Mouse (Mus musculus): ENCODE results near the gene Cela3b.
"Not testable (repeated sequence)": the region's sequence is repeated elsewhere in the genome, so short reads cannot be mapped to it uniquely, and the experiment has no call there.

Gene Cela3b

DNA sequence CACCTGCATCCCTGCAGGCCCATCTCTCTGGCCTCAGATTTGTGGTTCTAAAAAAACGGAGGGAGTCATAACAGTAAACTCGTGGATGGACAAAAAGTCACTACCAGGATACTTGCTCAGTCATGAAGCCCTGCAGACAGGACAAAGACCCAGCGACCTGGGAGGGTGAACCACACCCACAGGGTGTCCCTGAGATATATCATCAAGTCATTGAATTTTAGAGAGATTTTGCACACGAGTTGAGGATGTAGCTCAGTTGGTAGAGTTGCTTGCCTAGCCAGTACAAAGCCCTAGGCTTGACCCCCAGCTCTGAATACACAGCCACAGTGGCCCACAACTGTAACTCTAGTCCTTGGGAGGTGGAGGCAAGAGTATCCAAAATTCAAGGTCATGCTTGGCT, 30.9 kb upstream of the Cela3b start:
- DNase-seq: no peak

GRCm38 (mm10) chr4:137460676-137461075, 30.3 kb upstream of the Cela3b start:
- no peak for DNase-seq

GRCm38 (mm10) chr4:137458861-137459260, 28.5 kb upstream of the Cela3b start:
- DNase-seq: no peak

GRCm38 (mm10) chr4:137458310-137458709, 28.0 kb upstream of the Cela3b start:
- DNase-seq: no peak

DNA sequence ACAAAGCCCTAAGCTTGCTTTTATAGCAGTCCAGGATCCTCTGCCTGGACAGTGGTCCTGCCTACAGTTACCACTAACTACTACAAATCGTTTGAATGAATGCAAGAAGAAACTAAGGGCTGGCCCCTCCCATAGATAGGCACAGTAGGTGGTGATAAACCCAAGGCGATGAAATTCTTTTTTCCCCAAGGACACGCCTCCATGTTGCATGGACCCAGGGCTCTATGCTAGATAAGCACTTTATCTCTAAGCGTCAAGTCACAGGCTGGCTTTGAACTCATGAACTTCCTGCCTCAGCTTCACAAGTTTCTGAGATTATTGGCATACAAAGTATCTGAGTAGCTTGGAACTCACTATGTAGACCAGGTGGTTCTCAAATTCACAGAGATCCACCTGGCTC, 27.0 kb upstream of the Cela3b start:
- no peak for DNase-seq

- no peak for DNase-seq
Observed at GRCm38 (mm10) chr4:137456581-137456980, 26.2 kb upstream of the Cela3b start.

DNA sequence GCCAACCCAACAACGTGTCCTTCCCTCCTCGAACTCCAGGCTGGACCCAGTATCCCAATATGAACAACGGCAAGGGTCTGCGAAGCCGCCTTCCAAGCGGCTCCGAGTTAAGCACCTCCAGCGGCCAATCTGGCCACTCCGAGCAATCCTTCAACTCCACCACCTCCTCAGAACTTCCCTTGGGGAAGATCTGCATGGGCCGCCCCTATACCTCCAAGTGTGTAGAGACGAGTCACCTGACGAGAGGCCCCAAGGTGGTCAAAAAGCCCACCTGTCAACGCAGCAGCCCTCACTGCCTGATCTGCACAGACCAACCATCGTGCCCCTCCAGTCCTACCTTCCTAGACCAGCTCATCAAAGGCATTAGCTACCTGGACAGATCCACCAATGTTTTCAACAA, 24.2 kb upstream of the Cela3b start:
- no peak for DNase-seq

GRCm38 (mm10) chr4:137453234-137453767, 23.0 kb upstream of the Cela3b start, which contains the start of gene 1700013G24Rik:
1700013G24Rik (plus strand) TSS chr4:137453284.
- no peak for DNase-seq

GRCm38 (mm10) chr4:137452190-137452589, 21.9 kb upstream of the Cela3b start:
- no peak for DNase-seq

DNA sequence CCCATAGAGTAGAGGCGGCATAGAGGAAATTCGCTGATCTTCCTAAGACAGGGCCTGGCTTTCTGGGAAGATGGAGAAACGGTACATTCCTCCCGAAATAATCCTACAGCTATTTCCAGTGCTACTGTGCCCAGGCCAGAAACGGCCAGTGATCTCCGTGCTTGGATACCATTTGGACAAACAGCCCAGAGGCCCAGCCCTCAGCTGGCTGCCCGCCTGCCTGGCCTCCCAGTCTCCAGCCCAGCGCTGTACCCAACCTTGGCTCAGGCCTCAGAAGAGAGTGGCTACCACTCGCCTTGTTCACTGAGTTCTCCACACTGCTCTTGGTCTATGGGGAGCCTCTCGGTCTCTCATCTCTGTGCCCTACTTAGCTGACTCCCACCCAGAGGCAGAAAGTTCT, 19.4 kb upstream of the Cela3b start:
- no peak for DNase-seq

DNA sequence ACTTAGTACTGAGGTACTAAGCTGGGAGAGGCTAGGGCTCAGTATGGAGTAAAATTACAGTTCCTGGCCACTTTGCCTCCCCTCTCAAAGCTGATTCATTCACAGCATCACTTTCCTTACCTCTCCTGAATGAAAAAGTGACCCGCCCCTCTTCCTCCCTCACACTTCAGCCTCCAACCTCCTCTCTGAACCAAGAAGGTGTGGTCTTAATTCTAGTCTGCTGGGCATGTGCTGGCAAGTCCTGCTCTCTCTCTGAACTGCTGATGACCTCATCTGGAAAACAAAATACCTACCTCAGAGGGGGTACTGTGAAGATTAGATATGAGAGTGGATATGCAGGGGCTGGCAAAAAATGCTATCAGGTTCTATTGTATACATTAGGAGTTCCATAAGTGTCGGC, 18.8 kb upstream of the Cela3b start:
- no peak for DNase-seq

- no peak for DNase-seq
Observed at GRCm38 (mm10) chr4:137448641-137449040, 18.3 kb upstream of the Cela3b start.

DNA sequence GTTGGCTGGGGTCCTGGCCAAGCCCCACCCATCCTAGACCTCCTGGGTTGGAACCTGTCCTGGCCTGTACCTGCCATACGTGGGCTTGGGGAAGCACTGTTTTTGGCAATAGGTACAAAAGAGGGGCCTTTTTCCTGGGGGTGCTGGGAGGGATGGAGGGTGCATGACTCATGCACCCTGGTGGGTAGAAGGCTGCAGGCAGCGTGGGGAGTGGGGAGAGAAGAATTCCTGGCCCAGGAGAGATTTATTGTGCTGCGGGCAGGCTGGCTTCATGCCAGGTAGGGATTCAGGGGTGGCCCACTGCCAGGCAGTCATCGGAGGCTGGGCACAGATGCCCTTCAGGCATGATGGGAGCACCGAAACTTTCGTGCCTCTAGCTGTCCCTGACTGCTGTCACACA, 17.9 kb upstream of the Cela3b start:
- DNase-seq: no peak

DNA sequence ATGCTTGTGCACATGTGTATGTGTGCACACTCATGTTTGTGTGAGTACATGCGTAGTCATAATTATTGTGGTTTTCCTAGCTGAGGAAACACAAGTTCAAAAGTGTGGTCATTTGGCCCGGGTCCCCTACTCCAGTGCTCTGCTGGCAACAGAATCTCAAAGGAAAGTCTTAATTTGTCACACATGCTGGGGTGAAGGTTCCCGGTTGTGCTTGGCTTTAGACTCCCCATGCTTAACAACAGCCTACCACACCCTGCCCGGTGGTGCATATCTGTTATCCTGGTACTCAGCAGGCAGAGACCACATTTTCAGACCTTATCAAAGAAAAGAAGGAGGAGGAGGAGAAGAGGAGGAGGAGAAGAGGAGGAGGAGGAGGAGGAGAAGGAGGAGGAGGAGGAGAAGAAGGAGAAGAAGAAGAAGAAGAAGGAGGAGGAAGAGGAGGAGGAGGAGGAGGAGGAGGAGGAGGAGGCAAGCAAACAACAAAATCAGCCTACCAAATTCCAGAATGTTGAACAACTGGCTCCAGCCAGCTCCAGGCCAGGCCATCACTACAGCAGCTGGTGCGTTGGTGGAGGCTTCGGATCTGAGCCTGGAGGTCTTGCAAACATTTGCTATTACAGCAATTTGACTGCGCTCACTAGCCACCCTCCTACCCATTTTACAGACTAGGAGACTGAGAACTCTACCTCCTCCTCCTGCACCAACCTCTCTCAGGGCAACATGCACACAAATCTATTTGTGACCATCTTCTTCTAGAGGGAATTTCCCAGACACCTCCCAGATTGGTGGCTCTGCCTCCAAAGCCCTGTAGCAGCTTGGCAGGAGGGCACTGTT, 17.2 kb upstream of the Cela3b start:
- DNase-seq: no peak

- DNase-seq: no peak
Observed at GRCm38 (mm10) chr4:137445881-137446280, 15.5 kb upstream of the Cela3b start.

- peak in 1 of 2 experiments; percentile 63 for DNase-seq
Observed at GRCm38 (mm10) chr4:137443625-137444024, 13.3 kb upstream of the Cela3b start.

DNA sequence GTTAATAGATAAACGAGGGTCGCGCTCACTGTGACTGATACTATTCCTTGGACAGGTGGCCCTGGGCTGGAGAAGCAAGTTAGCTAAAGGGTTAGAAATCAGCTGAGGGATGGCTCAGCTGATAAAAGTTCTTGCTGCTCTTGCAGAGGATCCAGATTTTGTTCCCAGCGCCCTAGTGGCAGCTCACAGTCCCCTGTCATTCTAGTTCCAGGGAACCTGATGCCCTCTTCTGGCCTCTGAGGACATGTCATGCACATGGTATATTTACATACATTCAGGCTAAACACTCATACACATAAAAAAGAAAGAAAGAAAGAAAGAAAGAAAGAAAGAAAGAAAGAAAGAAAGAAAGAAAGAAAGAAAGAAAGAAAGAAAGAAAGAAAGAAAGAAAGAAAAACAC, 11.0 kb upstream of the Cela3b start:
- DNase-seq: no peak

GRCm38 (mm10) chr4:137438842-137439241, 8.5 kb upstream of the Cela3b start:
- DNase-seq: no peak

GRCm38 (mm10) chr4:137436979-137437669, 6.8 kb upstream of the Cela3b start:
- no peak for DNase-seq

GRCm38 (mm10) chr4:137432700-137433550, 2.6 kb upstream of the Cela3b start:
- not testable (repeated sequence) for DNase-seq

GRCm38 (mm10) chr4:137417712-137418564, 12.4 kb downstream of the Cela3b start:
- DNase-seq: no peak

GRCm38 (mm10) chr4:137414936-137415335, 15.4 kb downstream of the Cela3b start:
- DNase-seq: no peak

Measured in spleen, adult 18-20 months (tissue).